Mouse (Mus musculus) T-helper 2 cell (primary cell): ENCODE measurements at regions not wholly inside any gene's neighbourhood (a gene's known extent, or its start where the extent isn't known, plus 50 kb on each side); places are given as distances from the start of the nearest gene placed in this dataset.

Experiments
- in situ Hi-C: fragments of 300-600 bp; cut with MboI, MseI; formaldehyde crosslinking; loops from one replicate; pipeline ENCODE4 v1.15.1; 2025; ENCODE audit warnings: high pct_unique_total_duplicates

DNA sequence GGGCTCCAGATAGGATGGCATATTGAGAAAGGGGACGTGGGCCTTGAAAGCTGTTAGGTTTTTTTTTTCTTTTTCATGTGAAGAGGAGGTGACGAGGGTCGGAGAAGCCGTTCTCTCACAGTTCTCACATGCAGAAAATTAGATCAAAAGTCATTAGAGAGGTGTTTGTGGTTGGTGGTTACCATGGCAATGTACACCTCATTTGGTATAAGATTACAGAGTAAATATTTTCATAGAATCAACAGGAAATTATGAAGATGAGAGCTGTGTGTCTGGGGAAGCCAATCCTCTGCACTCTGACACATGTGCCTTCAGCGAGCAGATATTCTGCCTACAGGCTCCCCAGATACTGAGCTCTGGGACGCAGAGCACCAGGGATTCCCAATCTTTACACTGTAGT lies 232.5 kb downstream of the 3110018I06Rik start:
- in situ Hi-C loops, result no loop called here

DNA sequence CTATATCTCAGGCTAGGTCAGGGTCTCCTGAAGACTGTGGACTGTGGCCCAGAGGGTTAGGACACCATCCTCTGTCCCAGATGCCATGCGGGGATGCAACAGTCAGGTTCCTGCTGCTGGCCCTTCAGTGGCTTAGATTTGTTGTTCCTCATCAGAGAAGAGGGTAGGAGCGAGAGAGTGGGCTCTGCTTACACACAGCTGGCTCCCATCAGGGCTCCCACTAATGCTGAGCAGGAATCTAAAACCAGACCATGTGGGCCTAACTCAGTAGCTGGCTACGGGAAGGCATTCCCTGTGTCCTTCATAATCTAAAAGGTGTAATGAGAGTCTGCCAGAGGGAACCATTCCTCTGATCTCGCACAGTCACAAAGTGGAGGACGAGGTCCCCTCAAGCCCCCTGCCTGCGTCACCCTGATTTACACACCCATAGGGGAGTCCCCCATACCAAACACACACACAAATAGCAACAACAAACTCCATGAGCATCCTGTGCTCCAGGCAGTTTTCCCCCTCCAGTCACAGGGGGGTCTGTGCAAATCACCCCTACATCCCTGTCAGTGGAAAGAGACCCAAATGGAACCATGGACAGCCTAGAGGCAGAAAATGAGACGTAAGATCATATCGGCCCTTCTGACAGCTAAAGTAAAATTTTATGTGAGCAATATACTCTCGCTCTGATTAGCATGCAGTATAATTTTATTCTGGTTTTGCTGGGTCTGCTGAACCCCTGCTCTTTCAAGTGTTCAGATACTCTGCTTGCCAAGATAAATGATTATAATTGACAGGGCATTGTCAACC lies 234.8 kb downstream of the 3110018I06Rik start:
- in situ Hi-C loops, result no loop called here

DNA sequence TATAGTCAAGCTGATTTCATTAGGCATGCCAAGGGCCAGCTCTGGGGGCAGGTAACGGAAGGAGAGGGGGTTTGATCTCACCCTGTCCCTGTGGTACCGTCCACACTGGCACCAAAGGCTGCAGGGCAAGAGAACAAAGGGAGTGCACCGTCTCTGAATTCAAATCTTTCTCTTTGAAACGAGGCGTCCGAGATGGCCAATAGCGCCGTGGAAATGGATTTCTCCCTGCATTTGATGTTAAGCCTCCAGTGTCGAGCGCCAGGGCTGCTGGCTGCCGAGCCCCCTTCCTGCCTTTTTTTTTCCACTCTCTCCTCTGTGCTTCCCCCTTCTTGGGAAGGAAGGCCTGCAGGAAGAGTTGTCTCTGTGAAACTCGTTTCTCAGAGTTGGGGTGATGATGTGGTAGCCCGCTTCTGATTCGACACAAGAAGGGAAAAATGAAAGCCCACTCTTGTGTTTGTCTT lies 235.5 kb downstream of the 3110018I06Rik start:
- in situ Hi-C loops, result no loop called here

DNA sequence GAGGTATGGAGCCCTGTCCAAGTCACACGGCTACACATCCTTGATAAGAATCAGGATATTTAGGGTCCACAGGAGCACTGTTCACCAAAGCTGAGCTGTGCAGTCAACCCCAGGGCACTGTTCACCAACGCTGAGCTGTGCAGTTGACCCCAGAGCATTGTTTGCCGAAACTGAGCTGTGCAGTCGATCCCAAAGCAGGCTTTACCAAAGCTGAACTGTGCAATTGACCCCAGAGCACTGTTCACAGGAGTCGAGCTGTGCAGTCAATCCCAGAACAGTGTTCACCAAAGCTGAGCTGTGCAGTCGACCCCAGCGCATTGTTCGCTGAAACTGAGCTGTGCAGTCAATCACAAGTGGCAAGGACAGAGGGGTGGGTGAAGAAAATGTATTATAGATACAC lies 236.0 kb downstream of the 3110018I06Rik start:
- in situ Hi-C loops, result no loop called here

DNA sequence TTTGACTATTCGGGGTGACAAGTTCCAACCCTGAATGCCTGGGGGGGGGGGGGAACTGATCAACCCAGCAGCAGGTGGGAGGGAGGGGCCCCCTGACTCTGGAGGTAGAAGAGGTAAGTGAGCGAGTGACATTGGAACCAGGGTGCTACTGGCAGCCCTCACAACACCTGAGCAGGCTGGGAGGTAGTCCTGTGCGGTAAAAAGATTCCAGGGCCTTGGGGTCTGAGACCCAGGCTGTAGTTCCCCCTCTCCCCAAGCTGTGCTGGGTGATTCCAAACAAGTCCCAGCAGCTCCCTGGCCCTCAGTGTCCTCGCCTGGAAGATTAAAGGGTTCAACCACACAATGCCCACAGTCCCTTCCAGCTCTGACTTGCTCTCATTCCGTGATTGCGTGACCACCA lies 240.4 kb downstream of the 3110018I06Rik start:
- in situ Hi-C loops, result no loop called here

DNA sequence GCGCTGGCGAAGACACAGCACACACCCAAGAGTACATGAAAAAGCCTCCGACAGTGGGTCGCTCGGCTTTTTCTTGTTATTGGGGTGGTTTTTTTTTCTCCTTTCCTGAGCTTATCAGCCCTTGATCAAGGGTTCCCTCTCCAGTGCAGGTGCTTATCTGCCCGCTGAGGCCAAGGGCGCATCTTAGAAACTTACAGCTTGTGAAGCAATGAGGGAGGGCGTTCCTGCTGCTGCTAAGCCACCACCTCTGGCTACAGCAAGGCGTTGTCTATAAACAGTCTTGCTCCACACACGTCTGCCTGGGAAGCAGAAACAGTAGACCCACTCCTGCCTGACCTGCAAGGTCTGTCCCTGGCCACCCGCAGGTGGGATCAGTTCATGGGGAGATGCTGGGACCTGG lies 240.9 kb downstream of the 3110018I06Rik start:
- in situ Hi-C loops, result no loop called here

DNA sequence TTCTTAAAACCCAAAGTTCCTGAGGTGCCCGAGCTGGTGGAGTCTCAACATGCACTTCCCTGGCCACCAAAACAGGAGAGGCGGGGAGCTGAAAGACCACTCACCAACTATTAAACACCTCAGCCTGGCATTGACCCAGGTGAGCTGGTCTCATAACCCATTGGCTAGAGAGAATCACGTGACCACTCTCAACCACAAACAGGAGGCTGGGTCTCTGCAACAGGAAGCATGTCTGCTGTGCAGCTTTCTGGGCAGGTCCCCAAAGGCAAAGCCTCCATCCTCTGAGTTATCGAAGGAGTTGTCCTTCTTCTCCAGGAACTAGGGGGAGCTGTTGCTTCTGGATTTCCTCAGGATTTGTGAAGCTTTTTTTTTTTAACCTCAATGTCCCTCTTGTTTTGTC lies 242.5 kb downstream of the 3110018I06Rik start:
- in situ Hi-C loops, result no loop called here

DNA sequence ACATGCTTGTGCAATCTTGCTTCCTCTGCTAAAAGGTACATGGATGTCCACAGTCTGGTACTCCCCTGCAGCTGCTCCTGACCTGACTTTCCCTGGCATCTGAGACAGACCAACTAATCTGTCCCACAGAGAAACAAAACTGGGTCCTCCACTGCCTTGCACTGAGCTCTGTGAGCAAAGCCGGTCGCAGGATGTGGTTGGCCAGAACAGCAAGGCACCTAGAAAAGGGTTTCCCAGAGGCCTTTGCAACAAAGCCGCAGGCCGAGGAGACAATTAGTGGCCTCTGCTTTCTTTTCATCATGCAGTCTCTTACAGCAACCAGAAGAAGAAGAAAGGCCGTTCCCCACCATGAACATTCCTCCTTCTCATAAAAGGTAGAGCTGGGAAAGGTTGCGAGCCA lies 246.1 kb downstream of the 3110018I06Rik start:
- in situ Hi-C loops, result no loop called here

DNA sequence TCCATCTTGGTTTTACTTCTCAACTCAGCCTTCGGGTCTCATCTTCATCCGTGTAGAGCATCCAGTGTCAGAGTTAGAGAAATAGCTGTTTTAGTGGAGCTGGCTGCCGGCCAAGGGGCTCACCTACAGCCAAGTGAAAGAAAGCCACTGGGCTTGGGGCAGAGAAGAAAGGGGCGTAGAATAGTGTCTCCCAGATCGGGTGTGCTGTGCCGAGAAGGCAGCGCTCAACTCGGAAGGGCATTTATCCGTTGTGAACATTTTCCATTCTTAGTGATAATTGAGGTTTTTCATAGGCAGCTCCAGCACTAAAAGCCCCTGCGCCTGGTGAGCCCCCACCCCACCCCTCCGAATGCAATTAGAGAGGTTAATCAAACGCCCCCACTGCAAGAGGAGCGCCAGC lies 254.2 kb downstream of the 3110018I06Rik start:
- in situ Hi-C loops, result no loop called here

DNA sequence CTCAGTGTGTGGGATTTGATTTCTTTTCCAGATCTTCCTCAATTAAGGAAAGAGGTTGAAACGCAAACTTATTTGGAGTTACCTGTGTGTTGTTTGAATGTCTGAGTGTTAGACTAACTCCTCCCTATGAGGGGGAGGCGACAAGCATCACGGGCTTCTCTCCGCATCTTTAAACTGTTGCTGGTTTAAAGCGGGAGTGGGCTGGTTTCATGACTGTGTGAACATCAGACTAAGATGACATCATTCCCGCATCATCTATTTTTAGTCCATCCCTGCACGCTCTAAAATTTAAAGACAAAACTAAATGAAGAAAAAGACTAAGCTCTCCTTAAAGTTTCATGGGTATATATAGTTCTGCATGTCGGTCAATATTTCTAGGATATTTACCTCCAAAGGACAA lies 256.4 kb downstream of the 3110018I06Rik start:
- in situ Hi-C loops, result no loop called here

DNA sequence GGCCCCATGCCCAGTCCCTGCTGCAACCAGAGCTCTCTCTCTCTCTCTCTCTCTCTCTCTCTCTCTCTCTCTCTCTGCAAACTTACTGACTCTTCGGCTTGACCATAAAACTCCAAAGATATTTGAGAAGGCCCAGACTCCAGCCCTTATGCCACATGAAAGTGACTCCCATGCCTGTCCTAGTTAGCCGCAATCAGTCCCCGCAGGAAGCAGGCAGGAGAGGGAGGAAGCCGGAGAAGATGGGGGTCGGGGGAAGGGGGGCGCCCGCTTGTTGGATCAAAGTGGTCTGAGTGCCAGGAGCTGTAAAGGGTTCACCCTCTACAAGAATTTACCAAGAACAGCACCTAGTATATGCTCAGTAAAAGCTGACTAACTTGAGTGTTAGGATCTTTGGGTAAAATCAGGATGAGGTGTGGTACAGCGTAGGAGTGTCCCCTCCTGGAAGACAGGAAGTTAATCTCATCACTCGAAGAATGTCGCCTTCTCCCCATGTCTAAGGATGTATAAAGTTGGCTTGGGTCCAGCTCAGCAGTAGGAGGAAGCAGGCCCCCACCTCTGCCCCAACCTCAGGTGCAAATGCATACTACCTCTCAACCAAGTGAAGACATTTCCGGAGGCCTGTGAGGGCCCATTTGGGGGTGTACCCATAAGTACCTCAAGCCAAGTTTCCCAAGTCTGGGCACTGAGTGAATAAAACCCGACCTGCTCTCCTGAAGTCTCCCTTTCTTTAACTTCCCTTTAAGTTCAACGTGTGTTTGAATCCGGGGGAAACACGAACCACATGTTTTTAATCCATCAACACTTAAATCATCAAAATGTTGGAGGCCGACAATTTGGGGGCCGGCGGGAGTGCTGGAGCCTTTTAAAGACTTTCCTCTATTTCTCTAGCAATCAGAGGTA lies 254.7 kb downstream of the Bcl11b start:
- in situ Hi-C loops, result no loop called here

DNA sequence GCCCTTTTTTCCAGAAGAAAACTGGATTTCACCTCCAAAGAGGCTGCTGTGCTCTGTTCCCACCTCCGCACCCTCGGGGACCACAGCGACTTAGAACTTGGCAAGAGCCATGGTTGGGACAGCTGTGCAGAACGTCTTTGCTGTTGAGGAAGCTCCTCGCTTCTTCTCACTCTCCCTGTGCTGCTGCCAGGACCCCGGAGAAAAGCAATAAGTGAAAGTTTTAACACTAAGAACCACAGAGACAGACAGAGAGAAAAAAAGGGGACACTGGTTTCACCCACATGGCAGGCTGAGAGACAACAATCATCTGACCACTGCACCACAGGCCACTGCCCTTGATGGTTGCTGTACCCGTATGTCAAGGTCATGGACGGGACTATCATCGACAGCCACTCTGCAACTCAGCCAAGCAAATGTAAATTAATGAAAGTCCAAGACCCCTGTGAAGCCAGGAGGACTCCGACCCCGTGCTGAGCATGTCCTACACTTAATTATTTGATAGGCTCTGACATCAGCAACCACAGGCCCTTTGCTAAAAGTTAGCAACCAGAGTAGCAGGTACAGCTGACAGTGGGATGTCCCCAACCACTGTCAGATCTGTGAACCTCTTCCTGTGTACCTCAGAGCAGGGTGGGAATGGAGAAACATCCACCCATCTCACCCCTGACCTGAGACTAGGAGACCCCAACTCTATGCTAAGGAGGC lies 253.9 kb downstream of the Bcl11b start:
- in situ Hi-C loops, result no loop called here

DNA sequence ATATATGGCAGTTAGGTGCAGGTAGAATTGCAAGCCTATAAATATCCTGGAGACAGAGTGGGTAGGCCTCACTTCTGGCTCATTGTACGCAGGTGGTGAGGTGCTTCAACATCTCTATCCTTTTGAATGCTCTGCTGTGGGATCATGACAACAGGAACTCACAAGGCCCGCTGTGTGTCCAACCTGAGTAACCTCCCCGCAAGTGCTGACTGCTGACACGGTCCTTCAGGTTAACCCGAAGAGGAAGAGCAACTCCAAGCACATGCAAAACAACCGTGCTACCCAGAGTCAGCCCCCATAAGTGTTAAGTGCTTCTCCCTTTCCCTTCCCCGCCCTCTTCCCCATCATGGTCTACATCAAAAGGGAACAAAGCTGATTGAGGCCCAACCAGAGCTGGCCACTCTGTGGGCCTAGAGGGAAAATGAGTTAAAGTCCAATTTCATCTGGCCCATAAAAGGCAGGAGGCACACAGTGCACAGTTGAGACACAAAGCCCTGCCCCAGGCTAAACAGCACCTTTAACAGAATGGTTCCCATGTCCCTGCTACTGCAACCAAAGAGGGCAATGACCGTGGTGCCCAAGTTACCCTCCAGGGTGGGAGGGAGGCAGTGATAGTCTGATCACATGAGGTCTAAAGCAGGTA lies 253.0 kb downstream of the Bcl11b start:
- in situ Hi-C loops, result no loop called here

DNA sequence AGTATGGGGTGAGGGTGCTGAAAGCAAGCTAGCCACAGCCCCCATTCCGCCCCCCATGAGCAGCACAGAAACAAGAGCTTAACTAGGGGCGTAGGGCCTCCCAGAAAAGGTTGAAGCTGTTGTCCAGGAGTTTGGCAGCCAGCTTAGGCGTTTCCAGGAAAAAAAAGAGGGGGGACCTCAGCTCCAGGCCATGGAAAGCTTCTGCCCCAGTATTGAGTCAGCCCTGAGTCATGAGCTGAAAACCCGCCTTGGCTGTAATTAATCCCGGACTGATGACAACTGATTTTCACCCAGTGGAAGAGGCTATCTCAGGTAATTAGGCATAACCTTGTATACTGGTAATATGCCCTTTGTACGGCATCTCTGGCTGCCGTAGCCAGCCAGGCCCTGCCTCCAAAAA lies 251.3 kb downstream of the Bcl11b start:
- in situ Hi-C loops, result no loop called here

DNA sequence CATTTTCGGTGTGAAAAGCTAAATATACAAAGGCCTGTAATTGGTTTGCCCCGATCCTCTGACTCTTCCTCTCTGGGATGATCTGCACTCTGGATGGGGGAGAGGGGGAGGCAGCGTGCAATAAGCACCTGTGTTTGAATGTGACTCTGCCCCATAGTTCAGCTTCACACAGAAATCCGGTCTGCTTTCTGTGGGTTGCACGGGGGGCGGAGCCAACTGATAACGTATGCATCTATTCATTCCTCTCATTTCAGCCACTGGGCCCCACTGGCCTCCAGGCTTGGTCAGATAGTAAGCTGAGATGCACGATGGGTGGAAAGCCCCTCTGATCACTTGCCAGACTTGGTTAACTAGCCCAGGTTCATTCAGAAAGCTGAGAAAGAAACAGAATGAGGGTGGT lies 250.8 kb downstream of the Bcl11b start:
- in situ Hi-C loops, result no loop called here

DNA sequence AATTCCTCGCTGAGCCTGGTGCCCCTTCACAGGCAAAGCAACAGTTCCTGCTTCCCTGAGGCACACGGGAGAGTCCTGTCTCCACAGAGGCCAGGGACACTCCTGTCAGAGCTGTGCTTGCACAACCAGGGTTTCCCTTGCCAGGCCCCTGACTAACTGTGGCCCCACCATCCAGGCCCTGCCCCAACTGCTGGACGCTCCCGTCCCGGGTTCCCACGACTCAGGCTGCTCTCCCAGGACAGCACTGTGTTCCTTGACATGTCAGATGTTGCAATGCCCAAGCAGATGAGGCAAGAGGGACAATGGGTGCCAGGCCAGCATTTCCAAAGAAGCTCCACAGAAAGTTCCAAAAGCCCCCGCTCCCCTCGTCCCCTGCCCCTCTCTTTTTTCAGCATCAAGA lies 250.4 kb downstream of the Bcl11b start:
- in situ Hi-C loops, result no loop called here

DNA sequence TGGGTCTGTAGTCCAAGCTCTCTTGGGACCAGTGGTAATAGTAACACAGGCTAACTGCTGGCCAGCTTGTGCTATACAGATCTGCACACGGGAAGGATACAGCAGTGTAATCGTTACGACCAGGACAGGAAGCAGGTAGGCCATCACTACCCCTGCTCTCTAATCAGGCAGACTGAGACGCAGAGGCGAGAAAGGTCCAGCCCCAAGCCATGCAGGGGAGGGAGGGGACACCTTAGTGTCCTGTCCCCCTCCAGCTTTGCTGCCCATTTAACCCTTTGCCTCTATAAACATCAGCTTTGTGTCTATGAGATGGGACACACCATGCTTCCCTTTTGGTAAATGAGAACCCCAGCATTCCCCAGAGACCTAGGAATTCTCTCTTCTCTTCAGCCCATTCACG lies 249.9 kb downstream of the Bcl11b start:
- in situ Hi-C loops, result no loop called here

DNA sequence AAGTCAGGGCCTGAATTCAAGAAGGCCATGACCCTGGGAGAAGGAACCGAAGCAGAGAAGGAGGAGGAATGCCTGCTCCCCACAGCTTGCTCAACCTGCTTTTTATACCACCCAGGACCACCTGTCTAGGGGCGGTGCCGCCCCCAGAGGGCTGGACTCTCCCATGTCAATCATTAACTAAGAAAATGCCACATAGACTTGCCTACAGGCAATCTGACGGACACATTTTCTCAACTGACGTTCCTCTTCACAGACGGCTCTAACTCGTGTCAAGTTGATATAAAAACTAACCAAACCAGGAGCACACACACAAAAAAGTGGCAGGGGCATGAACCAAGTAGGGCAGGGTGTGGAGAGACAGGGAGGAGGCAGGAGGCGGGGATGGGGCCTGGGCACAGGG lies 248.5 kb downstream of the Bcl11b start:
- in situ Hi-C loops, result no loop called here

DNA sequence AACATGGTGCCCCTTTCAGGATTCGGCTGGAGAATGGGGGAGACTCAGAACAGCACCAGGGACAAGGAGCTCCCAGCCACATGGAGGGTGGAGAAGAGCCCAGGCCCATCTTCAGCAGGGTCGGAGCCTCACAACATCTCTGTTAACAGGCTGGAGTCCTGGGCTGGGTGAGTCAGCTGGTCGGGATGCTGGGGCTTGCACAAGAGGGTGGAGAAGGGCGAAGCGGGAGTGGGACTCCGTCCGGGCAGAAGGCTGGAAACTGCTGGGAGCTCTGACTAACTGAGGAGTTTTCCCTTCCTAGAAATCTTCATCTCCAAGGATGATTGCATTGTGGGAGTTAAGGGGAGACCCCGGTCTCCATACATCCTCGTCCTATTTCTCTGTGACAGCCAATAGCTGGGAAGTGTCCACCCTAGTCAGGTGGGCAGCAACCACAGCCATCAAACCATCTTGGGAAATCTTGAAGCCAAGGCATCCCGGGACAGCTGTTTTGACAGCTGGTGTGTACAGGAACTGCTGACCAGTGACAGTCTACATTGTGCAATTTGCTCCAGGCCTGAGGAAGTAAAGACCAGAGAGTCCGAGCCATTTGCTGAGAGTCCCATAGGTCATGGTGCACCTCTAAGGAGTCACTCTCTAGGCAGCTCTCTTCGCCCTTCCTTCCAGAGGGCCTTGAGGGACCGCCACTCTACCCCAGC lies 247.4 kb downstream of the Bcl11b start:
- in situ Hi-C loops, result no loop called here

DNA sequence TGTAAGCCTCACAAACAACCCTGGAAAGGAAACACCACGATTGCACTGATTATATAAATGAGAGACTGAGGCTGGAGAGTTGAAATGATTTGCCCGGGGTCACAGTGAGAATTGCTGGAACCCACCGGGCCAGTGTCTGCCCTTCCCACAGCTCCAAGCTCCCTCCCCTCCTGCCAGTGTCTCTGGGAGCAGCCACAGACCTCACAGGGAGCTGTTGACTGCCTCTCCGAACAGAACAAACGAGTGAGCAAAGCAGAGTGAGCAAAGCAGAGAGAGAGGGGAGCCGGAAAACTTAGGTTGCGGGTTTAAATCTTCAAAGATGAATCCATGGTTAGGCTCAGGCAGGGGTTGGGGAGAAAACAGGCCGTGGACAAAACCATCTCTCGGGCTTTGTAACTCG lies 246.2 kb downstream of the Bcl11b start:
- in situ Hi-C loops, result no loop called here
